Mouse (Mus musculus): ENCODE data around the gene Stat1.

The Stat1 gene

GRCm38 (mm10) chr1:52166652-52167220 is 47.5 kb downstream of the Stat1 start:
- DNase-seq (ENCODE audit: low spot score): no peak

DNA sequence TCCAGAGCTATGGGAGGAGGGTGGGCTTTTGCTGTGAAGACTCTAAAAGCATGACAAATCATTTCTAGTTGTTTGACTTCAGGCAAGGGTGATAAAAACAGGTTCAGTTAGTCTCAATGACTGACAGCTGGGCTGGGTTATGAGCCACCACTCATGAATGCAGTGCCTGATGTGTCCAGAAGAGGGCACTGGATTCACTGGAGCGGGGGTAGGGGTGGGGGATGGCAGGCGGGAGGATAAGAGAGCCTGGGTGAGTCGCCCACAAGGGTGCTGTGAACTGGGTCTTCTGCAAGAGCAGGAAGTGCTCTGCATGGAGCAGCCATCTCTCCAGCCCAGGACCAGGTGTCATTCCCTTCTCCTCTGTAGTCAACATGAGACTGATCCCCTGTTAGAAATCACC is 50.8 kb downstream of the Stat1 start:
- DNase-seq (ENCODE audit: low spot score): no peak

GRCm38 (mm10) chr1:52170747-52171146 is 51.5 kb downstream of the Stat1 start:
- DNase-seq (ENCODE audit: low spot score): no peak

DNA sequence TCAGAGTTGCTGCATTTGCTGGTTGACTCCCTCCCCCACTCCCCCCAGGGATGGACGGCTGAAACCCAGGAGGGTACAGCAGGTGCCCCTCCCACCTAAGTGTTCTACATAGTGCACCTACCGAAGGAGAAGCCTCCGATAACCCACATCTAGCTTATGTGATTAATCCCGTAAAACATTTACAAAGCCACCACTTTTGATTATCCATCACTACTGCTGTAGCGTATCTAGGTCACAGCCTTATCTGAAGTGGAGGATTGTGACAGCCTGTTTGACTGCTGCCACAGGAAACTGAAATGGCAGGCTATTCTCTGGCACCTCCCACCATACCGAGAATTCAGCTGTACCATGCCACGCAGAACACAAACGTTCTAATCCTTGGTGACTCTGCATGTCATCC is 52.0 kb downstream of the Stat1 start:
- DNase-seq (ENCODE audit: low spot score): no peak

GRCm38 (mm10) chr1:52175321-52175720 is 56.1 kb downstream of the Stat1 start:
- DNase-seq (ENCODE audit: low spot score): no peak

- DNase-seq (ENCODE audit: low spot score): no peak
Measured at GRCm38 (mm10) chr1:52175983-52176382, 56.7 kb downstream of the Stat1 start.

GRCm38 (mm10) chr1:52176999-52177398 is 57.8 kb downstream of the Stat1 start:
- DNase-seq (ENCODE audit: low spot score): no peak

DNA sequence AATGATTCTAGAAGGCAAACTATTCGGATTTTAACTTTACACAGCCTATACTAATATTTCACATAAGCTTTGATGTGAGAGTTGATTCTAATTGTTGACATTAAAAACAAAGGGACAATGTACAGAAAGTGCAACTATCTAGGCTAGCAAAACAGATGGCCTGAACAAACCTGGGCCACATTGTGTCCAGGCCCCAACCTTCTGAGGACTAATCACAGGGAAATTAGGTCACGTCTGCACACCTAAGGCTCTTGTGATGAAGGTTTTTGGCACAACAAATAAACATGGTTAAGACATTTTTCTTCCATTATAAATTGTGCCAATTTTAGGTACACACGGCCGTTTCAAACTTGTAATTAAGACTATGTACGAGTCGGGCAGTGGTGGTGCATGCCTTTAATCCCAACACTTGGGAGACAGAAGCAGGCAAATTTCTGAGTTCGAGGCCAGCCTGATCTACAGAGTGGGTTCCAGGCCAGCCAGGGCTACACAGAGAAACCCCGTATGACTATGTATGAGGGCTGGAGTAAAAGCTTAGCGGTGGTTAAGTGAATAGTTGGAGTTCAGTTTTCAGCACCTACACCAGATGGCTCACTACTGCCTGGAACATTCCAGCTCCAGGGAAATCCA is 60.8 kb downstream of the Stat1 start:
- DNase-seq (ENCODE audit: low spot score): no peak

GRCm38 (mm10) chr1:52181994-52182393 is 62.8 kb downstream of the Stat1 start:
- no peak for DNase-seq (ENCODE audit: low spot score)

GRCm38 (mm10) chr1:52182992-52183391 is 63.8 kb downstream of the Stat1 start:
- DNase-seq (ENCODE audit: low spot score): no peak
